Mouse (Mus musculus): ENCODE results near the gene Otud4. TPM values are rescaled to one million over a fixed set of nuclear protein-coding genes. Genes with fewer than 3 reads are reported as not detected.
"Not testable (repeated sequence)": the region's sequence is repeated elsewhere in the genome, so short reads cannot be mapped to it uniquely, and the experiment has no call there.

Otud4 gene
- 14.1 and 15.7 TPM in 2 replicates for polyA plus RNA-seq (2015; fragmentation: Nextera tagmentation; extraction: Ambion mirVana)

- H3K27me3 ChIP-seq (ENCODE audit: insufficient read depth, low read length) = no peaks in the 10 kb centered on the region
- peaks cover 4% of the 10 kb centered on the region; the same call in 1 of the 2 replicates for H3K9me3 ChIP-seq (ENCODE audit: low read length)
- 0% methylated on average over 88 of the region's 103 CpGs for WGBS
- peak within 1 kb of the TSS; percentile 89 for H3K9ac ChIP-seq (replicated peaks; ENCODE audit: low read length)
- ATAC-seq (ENCODE audit: low FRiP score, low TSS enrichment) = peak; percentile 76
- H3K27ac ChIP-seq (ENCODE audit: low read length) = peak within 1 kb of the TSS; percentile 97
- peak within 1 kb of the TSS; percentile 73 for H3K4me3 ChIP-seq (ENCODE audit: low read length)
- H3K4me1 ChIP-seq (ENCODE audit: insufficient read depth, low read length) = peaks cover 28% of the 10 kb centered on the region
- peaks cover 5% of the 10 kb centered on the region; the same call in 1 of the 2 replicates for H3K36me3 ChIP-seq (ENCODE audit: insufficient read depth, low read length)
- peak within 1 kb of the TSS; percentile 80 for H3K4me2 ChIP-seq (replicated peaks; ENCODE audit: low read depth, low read length)
These were observed at the start of gene Otud4 for GRCm38 (mm10) chr8:79639586-79640451. Otud4 (plus strand) TSS chr8:79639618.

GRCm38 (mm10) chr8:79600962-79601361 lies 38.5 kb upstream of the Otud4 start:
- Histone ChIP-seq H3K4me3 (ENCODE audit: low read length) (no peak overlapping the region), H3K4me1 (ENCODE audit: insufficient read depth, low read length) (0 out of 2 replicates have a peak, but pooled peaks cover 8% of the 10 kb centered on the region), H3K4me2 (replicated peaks; ENCODE audit: low read depth, low read length) (no peak overlapping the region), H3K36me3 (ENCODE audit: insufficient read depth, low read length) (no peaks in the 10 kb centered on the region), H3K27me3 (ENCODE audit: insufficient read depth, low read length) (no peaks in the 10 kb centered on the region), H3K9me3 (ENCODE audit: low read length) (no peaks in the 10 kb centered on the region), H3K27ac (ENCODE audit: low read length) (no peak overlapping the region), H3K9ac (replicated peaks; ENCODE audit: low read length) (no peak overlapping the region)
- WGBS = 75% methylated on average over 1 of the region's 1 CpGs
- no peak for ATAC-seq (ENCODE audit: low FRiP score, low TSS enrichment)

- not testable (repeated sequence) for H3K4me1 ChIP-seq (ENCODE audit: insufficient read depth, low read length); H3K27ac ChIP-seq (ENCODE audit: low read length); H3K9me3 ChIP-seq (ENCODE audit: low read length); H3K4me3 ChIP-seq (ENCODE audit: low read length); H3K27me3 ChIP-seq (ENCODE audit: insufficient read depth, low read length); ATAC-seq (ENCODE audit: low FRiP score, low TSS enrichment); H3K9ac ChIP-seq (replicated peaks; ENCODE audit: low read length); H3K4me2 ChIP-seq (replicated peaks; ENCODE audit: low read depth, low read length); H3K36me3 ChIP-seq (ENCODE audit: insufficient read depth, low read length)
- WGBS = 52% methylated on average over 2 of the region's 2 CpGs
These were observed 36.2 kb upstream of the Otud4 start for GRCm38 (mm10) chr8:79603204-79603603.

- no peak overlapping the region for H3K4me3 ChIP-seq (ENCODE audit: low read length)
- H3K9me3 ChIP-seq (ENCODE audit: low read length) = no peaks in the 10 kb centered on the region
- ATAC-seq (ENCODE audit: low FRiP score, low TSS enrichment) = no peak
- H3K9ac ChIP-seq (replicated peaks; ENCODE audit: low read length) = no peak overlapping the region
- 0 out of 2 replicates have a peak overlapping the region, but pooled peaks have one; percentile 38 for H3K27ac ChIP-seq (ENCODE audit: low read length)
- no peaks in the 10 kb centered on the region for H3K27me3 ChIP-seq (ENCODE audit: insufficient read depth, low read length)
- H3K36me3 ChIP-seq (ENCODE audit: insufficient read depth, low read length) = no peaks in the 10 kb centered on the region
- no peaks in the 10 kb centered on the region for H3K4me1 ChIP-seq (ENCODE audit: insufficient read depth, low read length)
- H3K4me2 ChIP-seq (replicated peaks; ENCODE audit: low read depth, low read length) = no peak overlapping the region
These were observed 33.2 kb upstream of the Otud4 start for GRCm38 (mm10) chr8:79606225-79606624.

GRCm38 (mm10) chr8:79606751-79607300 lies 32.6 kb upstream of the Otud4 start:
- Histone ChIP-seq H3K27me3 (ENCODE audit: insufficient read depth, low read length) (no peaks in the 10 kb centered on the region), H3K4me1 (ENCODE audit: insufficient read depth, low read length) (no peaks in the 10 kb centered on the region), H3K9me3 (ENCODE audit: low read length) (no peaks in the 10 kb centered on the region), H3K4me2 (replicated peaks; ENCODE audit: low read depth, low read length) (no peak overlapping the region), H3K9ac (replicated peaks; ENCODE audit: low read length) (no peak overlapping the region), H3K4me3 (ENCODE audit: low read length) (no peak overlapping the region), H3K36me3 (ENCODE audit: insufficient read depth, low read length) (no peaks in the 10 kb centered on the region), H3K27ac (ENCODE audit: low read length) (peak overlapping the region; percentile 38; the same call in 1 of the 2 replicates)
- 0 out of 2 replicates have a peak, but pooled peaks have one; percentile 27 for ATAC-seq (ENCODE audit: low FRiP score, low TSS enrichment)
- WGBS = 51% methylated on average over 5 of the region's 5 CpGs

GRCm38 (mm10) chr8:79608701-79609100 lies 30.7 kb upstream of the Otud4 start:
- Histone ChIP-seq H3K9me3 (ENCODE audit: low read length) (no peaks in the 10 kb centered on the region), H3K27me3 (ENCODE audit: insufficient read depth, low read length) (no peaks in the 10 kb centered on the region), H3K27ac (ENCODE audit: low read length) (no peak overlapping the region), H3K9ac (replicated peaks; ENCODE audit: low read length) (no peak overlapping the region), H3K4me2 (replicated peaks; ENCODE audit: low read depth, low read length) (no peak overlapping the region), H3K4me3 (ENCODE audit: low read length) (no peak overlapping the region), H3K36me3 (ENCODE audit: insufficient read depth, low read length) (no peaks in the 10 kb centered on the region), H3K4me1 (ENCODE audit: insufficient read depth, low read length) (peaks cover 4% of the 10 kb centered on the region; the same call in 1 of the 2 replicates)
- no peak for ATAC-seq (ENCODE audit: low FRiP score, low TSS enrichment)
- 67% methylated on average over 3 of the region's 3 CpGs for WGBS

GRCm38 (mm10) chr8:79610268-79610667 lies 29.1 kb upstream of the Otud4 start:
- H3K9me3 ChIP-seq (ENCODE audit: low read length) = no peaks in the 10 kb centered on the region
- peaks cover 4% of the 10 kb centered on the region; the same call in 1 of the 2 replicates for H3K4me1 ChIP-seq (ENCODE audit: insufficient read depth, low read length)
- H3K9ac ChIP-seq (replicated peaks; ENCODE audit: low read length) = no peak overlapping the region
- no peaks in the 10 kb centered on the region for H3K36me3 ChIP-seq (ENCODE audit: insufficient read depth, low read length)
- H3K27me3 ChIP-seq (ENCODE audit: insufficient read depth, low read length) = no peaks in the 10 kb centered on the region
- no peak overlapping the region for H3K4me3 ChIP-seq (ENCODE audit: low read length)
- H3K4me2 ChIP-seq (replicated peaks; ENCODE audit: low read depth, low read length) = no peak overlapping the region
- H3K27ac ChIP-seq (ENCODE audit: low read length) = no peak overlapping the region
- ATAC-seq (ENCODE audit: low FRiP score, low TSS enrichment) = no peak

- 72% methylated on average over 6 of the region's 6 CpGs for WGBS
These were observed 27.1 kb upstream of the Otud4 start for GRCm38 (mm10) chr8:79612298-79612697.

GRCm38 (mm10) chr8:79612965-79613364 lies 26.5 kb upstream of the Otud4 start:
- 43% methylated on average over 5 of the region's 5 CpGs for WGBS
- H3K4me1 ChIP-seq (ENCODE audit: insufficient read depth, low read length) = peaks cover 9% of the 10 kb centered on the region; the same call in 1 of the 2 replicates
- ATAC-seq (ENCODE audit: low FRiP score, low TSS enrichment) = no peak
- H3K27me3 ChIP-seq (ENCODE audit: insufficient read depth, low read length) = no peaks in the 10 kb centered on the region
- H3K9ac ChIP-seq (replicated peaks; ENCODE audit: low read length) = no peak overlapping the region
- no peak overlapping the region for H3K4me2 ChIP-seq (replicated peaks; ENCODE audit: low read depth, low read length)
- H3K27ac ChIP-seq (ENCODE audit: low read length) = no peak overlapping the region
- H3K36me3 ChIP-seq (ENCODE audit: insufficient read depth, low read length) = no peaks in the 10 kb centered on the region
- H3K9me3 ChIP-seq (ENCODE audit: low read length) = no peaks in the 10 kb centered on the region
- H3K4me3 ChIP-seq (ENCODE audit: low read length) = no peak overlapping the region

More at GRCm38 (mm10) chr8:79612298-79612697, 27.1 kb upstream of the Otud4 start:
- H3K27ac ChIP-seq (ENCODE audit: low read length) = no peak overlapping the region; the same call in 1 of the 2 replicates
- no peaks in the 10 kb centered on the region for H3K27me3 ChIP-seq (ENCODE audit: insufficient read depth, low read length)
- no peak overlapping the region for H3K4me3 ChIP-seq (ENCODE audit: low read length)
- no peaks in the 10 kb centered on the region for H3K36me3 ChIP-seq (ENCODE audit: insufficient read depth, low read length)
- no peak overlapping the region for H3K9ac ChIP-seq (replicated peaks; ENCODE audit: low read length)
- no peak for ATAC-seq (ENCODE audit: low FRiP score, low TSS enrichment)
- no peaks in the 10 kb centered on the region for H3K9me3 ChIP-seq (ENCODE audit: low read length)
- no peak overlapping the region for H3K4me2 ChIP-seq (replicated peaks; ENCODE audit: low read depth, low read length)
- peaks cover 9% of the 10 kb centered on the region; the same call in 1 of the 2 replicates for H3K4me1 ChIP-seq (ENCODE audit: insufficient read depth, low read length)
